Mouse (Mus musculus): Measurements from ENCODE around the gene Agbl3.

Gene Agbl3

GRCm38 (mm10) chr6:34780231-34780942 lies at the start of gene Agbl3:
Gene Agbl3 (plus strand): TSS chr6:34780432.
- peak; percentile 93 for DNase-seq (ENCODE audit: low read depth, low spot score)

DNA sequence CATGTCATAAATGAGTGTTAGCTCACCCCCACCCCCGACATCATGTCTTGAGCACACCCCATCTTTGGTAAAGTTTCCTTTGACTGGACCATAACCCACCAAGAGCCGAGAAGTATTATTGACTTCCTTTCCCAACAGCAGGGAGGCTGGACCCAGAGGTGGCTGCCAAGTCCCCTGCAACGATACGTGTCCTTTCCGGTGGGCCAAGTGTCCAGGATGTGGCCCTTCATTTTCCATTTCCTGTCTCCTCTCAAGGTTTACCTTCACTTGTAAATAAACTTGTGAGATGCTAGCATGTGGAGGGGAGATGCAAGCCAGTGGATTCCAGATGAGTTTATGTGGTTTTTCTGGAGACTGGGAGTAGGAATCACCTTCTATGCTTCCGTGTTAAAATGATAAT lies 49.2 kb upstream of the Agbl3 start:
- DNase-seq (ENCODE audit: low read depth, low spot score), result no peak

GRCm38 (mm10) chr6:34731529-34731928 lies 48.7 kb upstream of the Agbl3 start:
- no peak for DNase-seq (ENCODE audit: low read depth, low spot score)

- DNase-seq (ENCODE audit: low read depth, low spot score), result no peak
These were observed 45.1 kb upstream of the Agbl3 start for GRCm38 (mm10) chr6:34734940-34735695.

GRCm38 (mm10) chr6:34736934-34737333 lies 43.3 kb upstream of the Agbl3 start:
- DNase-seq (ENCODE audit: low read depth, low spot score), result no peak

GRCm38 (mm10) chr6:34743946-34744345 lies 36.3 kb upstream of the Agbl3 start:
- DNase-seq (ENCODE audit: low read depth, low spot score), result no peak

GRCm38 (mm10) chr6:34747846-34748245 lies 32.4 kb upstream of the Agbl3 start:
- no peak for DNase-seq (ENCODE audit: low read depth, low spot score)

- no peak for DNase-seq (ENCODE audit: low read depth, low spot score)
These were observed 31.7 kb upstream of the Agbl3 start for GRCm38 (mm10) chr6:34748566-34748965.

DNA sequence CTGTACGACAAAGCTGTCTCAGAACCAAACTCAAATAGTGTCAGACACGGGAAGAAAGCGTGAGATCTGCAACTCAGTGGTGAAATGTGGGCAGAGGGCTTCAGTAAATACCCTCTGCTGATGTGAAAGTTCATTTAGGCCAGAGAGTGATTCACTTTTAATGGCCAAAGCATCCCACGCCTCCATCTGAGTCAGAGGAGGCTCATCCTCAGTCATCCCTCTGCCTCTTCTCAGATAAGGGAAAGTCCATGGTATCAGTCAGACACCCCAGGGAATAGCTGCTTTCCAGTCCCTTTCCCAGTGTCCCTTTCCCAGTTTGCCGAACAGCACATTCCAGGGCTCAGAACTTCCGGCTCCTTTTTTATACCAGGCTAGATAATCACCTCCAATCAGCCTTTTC lies 30.7 kb upstream of the Agbl3 start:
- no peak for DNase-seq (ENCODE audit: low read depth, low spot score)

DNA sequence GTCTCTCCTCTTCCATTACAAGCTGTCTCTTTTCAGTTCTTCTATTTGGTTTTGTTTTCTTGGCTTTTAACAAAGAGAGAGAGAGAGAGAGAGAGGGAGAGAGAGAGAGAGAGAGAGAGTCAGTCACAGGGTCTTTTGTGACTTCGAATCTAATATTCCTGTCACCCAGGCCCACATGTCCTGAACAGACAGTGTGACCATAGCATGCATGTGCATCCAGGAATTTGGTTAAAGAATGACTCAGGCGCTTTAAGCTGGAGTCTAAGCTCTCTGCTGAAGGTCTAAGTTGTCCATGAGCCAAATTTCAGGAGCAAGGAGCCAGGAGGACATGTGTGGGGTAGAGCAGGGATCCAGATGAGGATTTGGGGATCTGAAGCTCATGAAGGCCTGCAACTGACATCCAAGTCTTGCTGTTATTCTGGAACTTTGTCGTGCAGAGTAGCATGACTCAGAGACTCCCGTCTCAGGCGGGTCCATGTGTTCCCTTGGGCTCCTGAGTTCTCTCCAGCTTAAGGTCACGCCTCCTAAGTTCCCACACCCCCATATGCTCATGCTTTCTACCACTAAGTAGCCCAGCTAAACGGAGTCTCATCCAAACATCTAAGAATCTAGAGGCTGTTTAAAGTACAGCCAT lies 29.6 kb upstream of the Agbl3 start:
- DNase-seq (ENCODE audit: low read depth, low spot score), result no peak

GRCm38 (mm10) chr6:34751625-34752024 lies 28.6 kb upstream of the Agbl3 start:
- no peak for DNase-seq (ENCODE audit: low read depth, low spot score)

DNA sequence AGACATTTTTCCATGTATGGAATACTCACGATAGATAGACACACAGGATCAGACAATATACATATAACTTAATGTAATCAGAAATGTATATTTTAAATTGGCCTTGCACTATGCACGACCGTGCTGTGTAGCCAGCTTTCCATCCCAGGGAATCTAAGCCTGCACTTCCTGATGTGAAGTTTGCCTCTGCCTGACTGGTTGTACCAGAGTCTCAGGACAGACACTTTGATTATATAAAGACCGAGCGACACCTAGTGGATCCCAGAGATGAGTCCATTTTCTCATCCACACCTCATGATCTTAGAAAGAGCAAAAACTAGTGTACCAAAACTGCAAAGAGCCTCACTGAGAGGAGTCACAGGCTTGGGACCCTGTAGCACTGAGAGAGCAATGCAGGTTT lies 25.8 kb upstream of the Agbl3 start:
- DNase-seq (ENCODE audit: low read depth, low spot score), result peak; percentile 27

- DNase-seq (ENCODE audit: low read depth, low spot score), result no peak
These were observed 21.9 kb upstream of the Agbl3 start for GRCm38 (mm10) chr6:34758340-34758739.

- peak; percentile 36 for DNase-seq (ENCODE audit: low read depth, low spot score)
These were observed 20.2 kb upstream of the Agbl3 start for GRCm38 (mm10) chr6:34760023-34760422.

- DNase-seq (ENCODE audit: low read depth, low spot score), result no peak
These were observed 14.5 kb upstream of the Agbl3 start for GRCm38 (mm10) chr6:34765721-34766120.

- DNase-seq (ENCODE audit: low read depth, low spot score), result no peak
These were observed 10.2 kb upstream of the Agbl3 start for GRCm38 (mm10) chr6:34769984-34770383.

GRCm38 (mm10) chr6:34770491-34770890 lies 9.7 kb upstream of the Agbl3 start:
- DNase-seq (ENCODE audit: low read depth, low spot score), result no peak

GRCm38 (mm10) chr6:34776396-34776795 lies 3.8 kb upstream of the Agbl3 start:
- no peak for DNase-seq (ENCODE audit: low read depth, low spot score)

- no peak for DNase-seq (ENCODE audit: low read depth, low spot score)
These were observed 3.1 kb upstream of the Agbl3 start for GRCm38 (mm10) chr6:34777094-34777493.

DNA sequence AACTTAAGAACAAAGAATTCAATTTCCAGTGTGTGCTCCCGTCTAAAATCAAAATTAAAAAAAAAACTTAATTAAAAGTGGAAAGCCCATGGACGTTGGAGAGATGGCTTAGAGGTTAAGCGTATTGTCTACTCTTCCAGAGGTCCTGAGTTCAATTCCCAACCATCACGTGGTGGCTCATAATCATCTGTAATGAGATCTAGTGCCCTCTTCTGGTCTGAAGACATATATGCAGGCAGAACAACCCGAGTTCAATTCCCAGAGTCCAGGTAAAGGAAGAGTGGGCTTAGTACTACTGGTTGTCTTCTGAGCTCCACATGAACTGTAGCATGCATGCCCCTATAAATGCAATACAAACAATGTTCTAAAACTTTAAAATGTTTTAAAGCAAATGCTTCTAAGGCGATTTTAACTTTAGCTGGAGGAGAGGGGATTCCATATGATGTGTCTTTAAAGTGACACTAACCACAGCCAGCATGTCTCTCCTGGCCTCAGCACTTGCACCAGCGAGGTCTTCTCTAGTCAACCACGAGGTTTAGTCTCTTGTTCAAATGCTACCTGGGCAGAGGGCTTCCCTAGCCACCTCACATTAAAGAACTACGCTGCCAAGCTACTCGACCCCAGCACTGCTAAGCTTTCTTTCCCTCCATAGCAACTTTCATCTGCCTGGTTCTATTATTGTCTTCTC lies 2.1 kb upstream of the Agbl3 start:
- DNase-seq (ENCODE audit: low read depth, low spot score), result peak; percentile 21

DNA sequence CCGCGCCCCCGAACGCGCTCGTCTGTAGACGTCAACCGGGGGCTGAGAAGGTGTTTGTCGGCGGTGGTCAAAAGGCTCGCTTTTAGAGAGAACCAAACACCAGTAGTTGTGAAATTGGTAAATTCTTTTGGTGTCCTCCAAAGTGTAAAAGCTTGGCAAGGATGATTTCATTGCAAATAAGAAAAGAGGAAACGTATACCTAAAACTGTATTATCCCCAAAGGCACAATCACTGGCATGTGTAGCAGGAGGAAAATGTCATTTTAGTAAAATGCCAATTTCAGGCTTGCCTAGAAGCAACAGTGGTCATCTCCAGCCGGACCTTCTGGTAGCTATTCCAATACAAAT lies 684 bp downstream of the Agbl3 start:
- DNase-seq (ENCODE audit: low read depth, low spot score), result no peak

GRCm38 (mm10) chr6:34782493-34782892 lies 2.3 kb downstream of the Agbl3 start:
- DNase-seq (ENCODE audit: low read depth, low spot score), result no peak

All from CD4-positive helper T cell, adult 2 months (primary cell).